Mouse (Mus musculus) small intestine, adult 2 months (tissue): ENCODE measurements around the gene 1700028P14Rik. TPM values are rescaled to one million over a fixed set of nuclear protein-coding genes. Genes with fewer than 3 reads are reported as not detected.

Experiments used
- H3K27ac ChIP-seq: fragments of 200-500 bp; 2 replicates; pipeline ENCODE4 v1.5.1; 2012; ENCODE audit warnings: low read depth, low read length, control low read depth, inconsistent platforms; ENCODE audit not compliant: insufficient read depth
- H3K27me3 ChIP-seq: fragments of 200-500 bp; 2 replicates; pipeline ENCODE4 v1.6.1; 2012; ENCODE audit warnings: mild to moderate bottlenecking, moderate library complexity, low read length, inconsistent platforms; ENCODE audit not compliant: control insufficient read depth, insufficient read depth
- H3K36me3 ChIP-seq: fragments of 200-500 bp; 2 replicates; pipeline ENCODE4 v1.6.1; 2012; ENCODE audit warnings: mild to moderate bottlenecking, low read length, control low read depth, inconsistent platforms; ENCODE audit not compliant: control insufficient read depth, insufficient read depth
- H3K4me1 ChIP-seq: fragments of 200-500 bp; 2 replicates; pipeline ENCODE4 v1.6.1; 2012; ENCODE audit warnings: low read length, inconsistent platforms, mixed read lengths; ENCODE audit not compliant: control insufficient read depth, insufficient read depth, insufficient read length
- H3K4me3 ChIP-seq: fragments of 200-500 bp; 2 replicates; pipeline ENCODE4 v1.5.1; 2012; ENCODE audit warnings: low read depth, mild to moderate bottlenecking, control low read depth, inconsistent platforms, low read length, moderate library complexity
- CTCF ChIP-seq: fragments of 200-500 bp; IDR thresholded peaks from 2 replicates; pipeline ENCODE4 v1.5.1; 2012; ENCODE audit warnings: low read depth, mild to moderate bottlenecking, control low read depth, inconsistent platforms, low read length, moderate library complexity, mixed read lengths; ENCODE audit not compliant: insufficient replicate concordance, insufficient read length; ENCODE audit errors: extremely low read depth
- POLR2A ChIP-seq: fragments of 200-500 bp; IDR thresholded peaks from 2 replicates; pipeline ENCODE4 v1.6.1; 2012; ENCODE audit warnings: low read depth, mild to moderate bottlenecking, control low read depth, inconsistent platforms, low read length, moderate library complexity
- WGBS: fragments of 180-500 bp; shearing (Covaris S2); methylation state at CpG from one replicate; pipeline ENCODE4 v1.1.7; 2018; 5-methylcytosine and 5-hydroxymethylcytosine counted together
- polyA plus RNA-seq: library from polyadenylated mRNA; depleted of rRNA; stranded (reverse); fragments of >200 nt; gene quantifications from 2 replicates; pipeline ENCODE4 v1.2.3, GENCODE M21; 2012; rRNA removed

Gene 1700028P14Rik
- polyA plus RNA-seq, 1 experiment, result not detected

- H3K4me1 ChIP-seq, result no peaks in the 10 kb centered on the region
- H3K36me3 ChIP-seq, result no peaks in the 10 kb centered on the region
- H3K27me3 ChIP-seq, result no peaks in the 10 kb centered on the region
- no peak overlapping the region for H3K27ac ChIP-seq
- H3K4me3 ChIP-seq, result no peak overlapping the region
- TF ChIP-seq POLR2A (no peak), CTCF (no peak)
- 54% methylated on average over 4 of the region's 4 CpGs for WGBS
Measured at GRCm38 (mm10) chr19:23521831-23522230, 130.8 kb downstream of the 1700028P14Rik start.

- Histone ChIP-seq H3K27me3 (no peaks in the 10 kb centered on the region), H3K36me3 (no peaks in the 10 kb centered on the region), H3K27ac (no peak overlapping the region), H3K4me3 (no peak overlapping the region), H3K4me1 (no peaks in the 10 kb centered on the region)
- TF ChIP-seq CTCF (no peak), POLR2A (no peak)
- WGBS, result 62% methylated on average over 8 of the region's 8 CpGs
Measured at GRCm38 (mm10) chr19:23521071-23521470, 131.5 kb downstream of the 1700028P14Rik start.

- WGBS, result 54% methylated on average over 5 of the region's 5 CpGs
- TF ChIP-seq POLR2A, result no peak
- no peak for TF ChIP-seq CTCF
- H3K27me3 ChIP-seq, result no peaks in the 10 kb centered on the region
- no peak overlapping the region for H3K27ac ChIP-seq
- H3K4me1 ChIP-seq, result no peaks in the 10 kb centered on the region
- no peak overlapping the region for H3K4me3 ChIP-seq
- H3K36me3 ChIP-seq, result no peaks in the 10 kb centered on the region
Measured at GRCm38 (mm10) chr19:23520629-23521028, 132.0 kb downstream of the 1700028P14Rik start.

- no peaks in the 10 kb centered on the region for H3K27me3 ChIP-seq
- H3K4me3 ChIP-seq, result no peak overlapping the region
- H3K4me1 ChIP-seq, result no peaks in the 10 kb centered on the region
- no peak overlapping the region for H3K27ac ChIP-seq
- TF ChIP-seq POLR2A, result no peak
- no peak for TF ChIP-seq CTCF
- H3K36me3 ChIP-seq, result no peaks in the 10 kb centered on the region
- WGBS, result 88% methylated on average over 5 of the region's 5 CpGs
Measured at GRCm38 (mm10) chr19:23518477-23518876, 134.1 kb downstream of the 1700028P14Rik start.

- no peaks in the 10 kb centered on the region for H3K4me1 ChIP-seq
- no peak overlapping the region for H3K4me3 ChIP-seq
- no peak overlapping the region for H3K27ac ChIP-seq
- 46% methylated on average over 2 of the region's 2 CpGs for WGBS
- no peaks in the 10 kb centered on the region for H3K36me3 ChIP-seq
- TF ChIP-seq POLR2A, result no peak
- 0 out of 2 replicates have a peak, but pooled peaks have one; percentile 14 for TF ChIP-seq CTCF
- no peaks in the 10 kb centered on the region for H3K27me3 ChIP-seq
Measured at GRCm38 (mm10) chr19:23511303-23511702, 141.3 kb downstream of the 1700028P14Rik start.

Other genes with a start within 250 kb of the 1700028P14Rik start
- gene Mamdc2, start 204.4 kb downstream of the 1700028P14Rik start, polyA plus RNA-seq, result 1.8 and 2.3 TPM in 2 replicates
- 0.27 and 0.79 TPM in 2 replicates for gene Ptar1, start 34.6 kb upstream of the 1700028P14Rik start, polyA plus RNA-seq
- gene Apba1, start 106.1 kb upstream of the 1700028P14Rik start, polyA plus RNA-seq, result 1.1 and 2.0 TPM in 2 replicates